ENCODE assay signal across 29 mouse cellular contexts in genomic region chr11:57857709-57858108, GRCm38 (mm10). TPM values are rescaled to one million over a fixed set of nuclear protein-coding genes. Genes with fewer than 3 reads are reported as not detected.
DNase-seq lines count a peak whose midpoint lies in the region; ATAC-seq and TF ChIP-seq lines count a peak whose summit lies in the region.
"Had no signal": no experiment of that assay in that cellular context is flagged by ENCODE, and none has a peak within 500 bp of the region (broad histone marks: within the 10 kb centered on the region; RNA-seq: fewer than 3 reads in every experiment).

No protein-coding gene starts in this region.

- in situ Hi-C loops in ES-E14 (cut with MboI; ENCODE audit: low sequenced_read_pairs in 2 of 2, unreplicated experiment in 2 of 2): no loop called here

- H3K4me1 ChIP-seq in heart, embryonic 10.5 days: peaks cover 15% of the 10 kb centered on the region
- H3K4me1 ChIP-seq in lung, postnatal 0 days (ENCODE audit: insufficient read depth, low read depth, low read length): no peaks in the 10 kb centered on the region
- peaks cover 0 to 7% of the 10 kb centered on the region in 2 experiments; a peak in 1 of 4 replicates for H3K4me1 ChIP-seq in ES-E14 (ENCODE audit: control insufficient read depth in 2 of 2, insufficient read depth in 2 of 2, low read length in 2 of 2, poor library complexity in 1 of 2)
- H3K4me1 ChIP-seq: embryonic facial prominence, embryonic 15.5 days; forebrain, embryonic 12.5 days had no signal

- no peak overlapping the region for H3K4me2 ChIP-seq in lung, postnatal 0 days (replicated peaks; ENCODE audit: low read depth, low read length)
- H3K4me2 ChIP-seq: embryonic facial prominence, embryonic 13.5 days; embryonic facial prominence, embryonic 15.5 days; forebrain, embryonic 12.5 days had no signal

- TF ChIP-seq CTCF in lung, postnatal 0 days (IDR thresholded peaks at IDR 0.05): no peak

- peak; percentile 78 for TF ChIP-seq EP300 in lung, postnatal 0 days (IDR thresholded peaks at IDR 0.05)

- DNase-seq in heart, embryonic 10.5 days (ENCODE audit: low spot score): no peak
- no peak for DNase-seq in heart, postnatal 36 days
- peak; percentile 32 for DNase-seq in lung, postnatal 0 days (ENCODE audit: low spot score)
- DNase-seq in lung, postnatal 36 days: no peak
- peak; percentile 43 for DNase-seq in urinary bladder, postnatal 14 days (ENCODE audit: low spot score)
- DNase-seq in urinary bladder, postnatal 10 days (ENCODE audit: low spot score): no peak
- DNase-seq in ES-E14 (ENCODE audit: low read depth, low spot score): no peak
- DNase-seq: adrenal gland, adult 2 months; adrenal gland, postnatal 10 days; adrenal gland, postnatal 25 days; B cell, adult 2 months; cerebellum, adult 11 months; cerebellum, adult 18-20 months; cerebellum, adult 8-10 months; cerebellum, adult 9-11 months; cerebellum, postnatal 14 days; cerebellum, postnatal 36 days; embryo, embryonic 11 days had no signal

- H3K9me3 ChIP-seq in heart, embryonic 10.5 days: no peaks in the 10 kb centered on the region
- H3K9me3 ChIP-seq in lung, postnatal 0 days (ENCODE audit: low read length): no peaks in the 10 kb centered on the region
- H3K9me3 ChIP-seq in ES-E14 (ENCODE audit: control insufficient read depth, insufficient read depth, low read depth, low read length): no peaks in the 10 kb centered on the region
- H3K9me3 ChIP-seq: embryonic facial prominence, embryonic 13.5 days; embryonic facial prominence, embryonic 15.5 days; forebrain, embryonic 12.5 days had no signal

- H3K27ac ChIP-seq in heart, embryonic 10.5 days: peak overlapping the region; percentile 30; the same call in 1 of the 2 replicates
- H3K27ac ChIP-seq in lung, postnatal 0 days (ENCODE audit: low read length): no peak overlapping the region
- 0 out of 2 replicates have a peak overlapping the region, but pooled peaks have one; percentile 40 for H3K27ac ChIP-seq in ES-E14 (ENCODE audit: insufficient read depth, low read depth, low read length, poor library complexity, severe bottlenecking)
- H3K27ac ChIP-seq: embryonic facial prominence, embryonic 13.5 days; embryonic facial prominence, embryonic 15.5 days; forebrain, embryonic 10.5 days; forebrain, embryonic 12.5 days had no signal

- no peaks in the 10 kb centered on the region for H3K36me3 ChIP-seq in heart, embryonic 10.5 days
- no peaks in the 10 kb centered on the region for H3K36me3 ChIP-seq in lung, postnatal 0 days (ENCODE audit: insufficient read depth, low read length)
- no peaks in the 10 kb centered on the region for H3K36me3 ChIP-seq in ES-E14 (ENCODE audit: control insufficient read depth, insufficient read depth, low read length, poor library complexity, severe bottlenecking)
- H3K36me3 ChIP-seq: embryonic facial prominence, embryonic 13.5 days; embryonic facial prominence, embryonic 15.5 days; forebrain, embryonic 10.5 days; forebrain, embryonic 12.5 days had no signal

- H3K4me3 ChIP-seq in heart, embryonic 10.5 days: no peak overlapping the region
- no peak overlapping the region for H3K4me3 ChIP-seq in lung, postnatal 0 days (ENCODE audit: low read depth, low read length)
- H3K4me3 ChIP-seq in ES-E14 (ENCODE audit: insufficient read depth in 1 of 2, low read depth in 1 of 2, low read length in 2 of 2, poor library complexity in 1 of 2, severe bottlenecking in 1 of 2): no peak overlapping the region
- H3K4me3 ChIP-seq: embryonic facial prominence, embryonic 13.5 days; embryonic facial prominence, embryonic 15.5 days; erythroblast, embryonic 14.5 days; forebrain, embryonic 10.5 days; forebrain, embryonic 12.5 days had no signal

- WGBS in heart, embryonic 10.5 days: 55% methylated on average over 4 of the region's 4 CpGs
- 22% methylated on average over 4 of the region's 4 CpGs for WGBS in lung, postnatal 0 days

- ATAC-seq in lung, postnatal 0 days: peak; percentile 86
- ATAC-seq: CD4-positive, CD25-positive, alpha-beta regulatory T cell, adult 4 months; forebrain, embryonic 14.5 days had no signal

- no peaks in the 10 kb centered on the region for H3K27me3 ChIP-seq in heart, embryonic 10.5 days (ENCODE audit: insufficient read depth, poor library complexity, severe bottlenecking)
- no peaks in the 10 kb centered on the region for H3K27me3 ChIP-seq in lung, postnatal 0 days (replicated peaks; ENCODE audit: insufficient read depth, low read length)
- H3K27me3 ChIP-seq: embryonic facial prominence, embryonic 13.5 days; embryonic facial prominence, embryonic 15.5 days; forebrain, embryonic 12.5 days had no signal

- H3K9ac ChIP-seq in lung, postnatal 0 days (replicated peaks; ENCODE audit: low read depth): no peak overlapping the region
- H3K9ac ChIP-seq in ES-E14 (ENCODE audit: insufficient read depth, low read depth, low read length, poor library complexity, severe bottlenecking): no peak overlapping the region
- H3K9ac ChIP-seq: embryonic facial prominence, embryonic 13.5 days; embryonic facial prominence, embryonic 15.5 days; forebrain, embryonic 12.5 days had no signal

- intact Hi-C loops in heart, postnatal 36 days (cut with DNase I): no loop called here

TF ChIP-seq in ES-E14, 5 proteins besides CTCF, POLR2A, EP300 and RAD21:
- no peak for TF ChIP-seq ZC3H11A (IDR thresholded peaks at IDR 0.05; ENCODE audit: borderline replicate concordance, low read depth, low read length)
- no peak for TF ChIP-seq HCFC1 (IDR thresholded peaks at IDR 0.05; ENCODE audit: borderline replicate concordance, insufficient read depth, low read length)
TF ChIP-seq in ES-E14: peak in this region for 0.

RNA-seq across cellular contexts. Expression of gene Hand1, which starts 25.1 kb away (rescaled TPM):
- polyA plus RNA-seq in heart, embryonic 10.5 days (2016; fragmentation: Nextera tagmentation; extraction: Ambion mirVana): 95.3 and 106 TPM in 2 replicates
- total RNA-seq in heart, postnatal 36 days (2021): not detected
- polyA plus RNA-seq in lung, postnatal 0 days (2015; fragmentation: Nextera tagmentation; extraction: Ambion mirVana): not detected in 2 replicates
- 1.5 and 6.5 TPM in 2 replicates for total RNA-seq in ES-E14 (2012; rRNA removed)
- total RNA-seq: CH12.LX; common myeloid progenitor, adult 5-6 weeks; MEL had no signal
- polyA plus RNA-seq: brain, embryonic 14.5 days; CD4-positive, CD25-positive, alpha-beta regulatory T cell, adult 4 months; erythroblast, embryonic 14.5 days; forebrain, embryonic 10.5 days; forebrain, embryonic 12.5 days; forebrain, embryonic 14.5 days had no signal

RNA-seq across cellular contexts. Expression of gene Sap30l, which starts 56.3 kb away (rescaled TPM):
- polyA plus RNA-seq in heart, embryonic 10.5 days (2016; fragmentation: Nextera tagmentation; extraction: Ambion mirVana): 8.8 and 12.2 TPM in 2 replicates
- 10 to 100 TPM; 43.8 to 46.4 TPM for total RNA-seq in heart, postnatal 36 days (2021)
- 16.7 and 16.8 TPM in 2 replicates for polyA plus RNA-seq in lung, postnatal 0 days (2015; fragmentation: Nextera tagmentation; extraction: Ambion mirVana)
- total RNA-seq in ES-E14 (2012; rRNA removed): 25.7 and 29.2 TPM in 2 replicates

Comparison
In these comparisons a context has a peak if more than half of its experiments do, and no peak if none do; other contexts are left out.
1. DNase-seq: peak in lung, postnatal 0 days (single experiment) and urinary bladder, postnatal 14 days (single experiment); none in heart, embryonic 10.5 days (single experiment), heart, postnatal 36 days (0 of 2), lung, postnatal 36 days (single experiment), urinary bladder, postnatal 10 days (single experiment) and ES-E14 (single experiment).